Mouse (Mus musculus) adrenal gland, adult 18-20 months (tissue): ENCODE data around the gene Mitf. TPM values are rescaled to one million over a fixed set of nuclear protein-coding genes. Genes with fewer than 3 reads are reported as not detected.

ENCODE experiments used
- DNase-seq, 2 experiments: peaks; one replicate each; pipeline ENCODE4 v3.0.0; 2021 to 2022; ENCODE audit warnings: low spot score in 2 of 2
- total RNA-seq, 2 experiments: library from RNA; stranded (reverse); gene quantifications; 1 replicate in 1 of 2; 2 replicates in 1 of 2; pipeline ENCODE4 v1.2.3; 2021

The Mitf gene
- total RNA-seq, 2 experiments from 2014 or later = 7.9 to 8.4 TPM

- no peak for DNase-seq
These were observed 209.0 kb downstream of the Mitf start for GRCm38 (mm10) chr6:98015819-98016218.

- no peak for DNase-seq
These were observed 217.0 kb downstream of the Mitf start for GRCm38 (mm10) chr6:98023876-98024275.

GRCm38 (mm10) chr6:98038513-98038912 is 231.7 kb downstream of the Mitf start:
- no peak for DNase-seq

GRCm38 (mm10) chr6:98041795-98042194 is 234.9 kb downstream of the Mitf start:
- DNase-seq = no peak

- DNase-seq = no peak
These were observed 239.7 kb downstream of the Mitf start for GRCm38 (mm10) chr6:98046295-98047108.

GRCm38 (mm10) chr6:98047741-98048140 is 240.9 kb downstream of the Mitf start:
- no peak for DNase-seq

GRCm38 (mm10) chr6:98048671-98049438 is 242.0 kb downstream of the Mitf start:
- no peak for DNase-seq

- DNase-seq = no peak
These were observed 242.7 kb downstream of the Mitf start for GRCm38 (mm10) chr6:98049551-98049950.

- DNase-seq = no peak
These were observed 255.0 kb downstream of the Mitf start for GRCm38 (mm10) chr6:98061878-98062277.

- no peak for DNase-seq
These were observed 258.1 kb downstream of the Mitf start for GRCm38 (mm10) chr6:98064926-98065325.

- no peak for DNase-seq
These were observed 259.6 kb downstream of the Mitf start for GRCm38 (mm10) chr6:98066420-98066819.

Other genes starting within 250 kb of the Mitf start
- 10 to 100 TPM; 18.5 to 22.0 TPM for gene Frmd4b, start 189.5 kb upstream of the Mitf start, total RNA-seq